Mouse (Mus musculus) liver, postnatal 0 days (tissue): ENCODE measurements around the gene Ube2a.

ENCODE experiments used
- CTCF ChIP-seq: sonication (generic); IDR thresholded peaks from 2 replicates; pipeline ENCODE4 v1.5.1; 2016; ENCODE audit warnings: antibody characterized with exemption, low read depth
- EP300 ChIP-seq: IDR thresholded peaks from 2 replicates; pipeline ENCODE4 v1.6.1; 2016; ENCODE audit warnings: antibody characterized with exemption, low read depth, mild to moderate bottlenecking

- TF ChIP-seq CTCF (no peak), EP300 (no peak)
These were observed at the start of gene Ube2a, which contains the start of gene C330007P06Rik for GRCm38 (mm10) chrX:36873765-36874164.
